Mouse (Mus musculus) midbrain, postnatal 0 days (tissue): ENCODE data around the gene Apc2. TPM values are rescaled to one million over a fixed set of nuclear protein-coding genes. Genes with fewer than 3 reads are reported as not detected.
A peak's percentile ranks its signal among the peaks of the same experiment; 100 is the strongest.

Source experiments
- ATAC-seq: fragments of 200-750 bp; cut with Nextera tagmentation; 2 replicates; pipeline ENCODE4 v1.8.0; 2017; ENCODE audit warnings: moderate number of reproducible peaks, mild to moderate bottlenecking, moderate TSS enrichment, moderate library complexity; ENCODE audit not compliant: low FRiP score
- DNase-seq: peaks from one replicate; pipeline ENCODE4 v3.0.0-alpha.2; 2015; ENCODE audit warnings: low spot score
- H3K27ac ChIP-seq: fragments of 300-500 bp; sonication (generic); 2 replicates; pipeline ENCODE4 v1.5.1; 2014; ENCODE audit warnings: low read depth, mild to moderate bottlenecking, low read length, mixed read lengths
- H3K27me3 ChIP-seq: fragments of 300-500 bp; sonication (generic); 2 replicates; pipeline ENCODE4 v1.6.1; 2014; ENCODE audit warnings: low read length, control low read depth, mixed read lengths; ENCODE audit not compliant: insufficient read depth
- H3K36me3 ChIP-seq: fragments of 300-500 bp; sonication (generic); 2 replicates; pipeline ENCODE4 v1.6.1; 2014; ENCODE audit warnings: low read length, control low read depth, mixed read lengths; ENCODE audit not compliant: insufficient read depth
- H3K4me1 ChIP-seq: fragments of 300-500 bp; sonication (generic); 2 replicates; pipeline ENCODE4 v1.6.1; 2014; ENCODE audit warnings: mild to moderate bottlenecking, control low read depth, antibody characterized with exemption, low read length, mixed read lengths; ENCODE audit not compliant: insufficient read depth
- H3K4me2 ChIP-seq: fragments of 300-500 bp; sonication (generic); 2 replicates; pipeline ENCODE4 v1.6.1; 2014; ENCODE audit warnings: low read depth, mild to moderate bottlenecking, low read length, mixed read lengths; ENCODE audit not compliant: poor library complexity, severe bottlenecking
- H3K4me3 ChIP-seq: fragments of 300-500 bp; sonication (generic); 2 replicates; pipeline ENCODE4 v1.5.1; 2014; ENCODE audit warnings: low read depth, mild to moderate bottlenecking, low read length, moderate library complexity
- H3K9ac ChIP-seq: fragments of 300-500 bp; sonication (generic); replicated peaks from 2 replicates; pipeline ENCODE4 v1.6.1; 2014; ENCODE audit warnings: mild to moderate bottlenecking, low read length, moderate library complexity, mixed read lengths; ENCODE audit not compliant: poor library complexity, severe bottlenecking
- H3K9me3 ChIP-seq: fragments of 300-500 bp; sonication (generic); 2 replicates; pipeline ENCODE4 v1.6.1; 2016; ENCODE audit warnings: low read length, control low read depth
- CTCF ChIP-seq: IDR thresholded peaks from 2 replicates; pipeline ENCODE4 v1.5.1; 2016; ENCODE audit warnings: antibody characterized with exemption, mild to moderate bottlenecking
- WGBS: fragments of 180-500 bp; shearing (Covaris S2); extraction: QIAGEN DNeasy Blood & Tissue Kit; methylation state at CpG from one replicate; pipeline ENCODE4 v1.1.7; 2014; 5-methylcytosine and 5-hydroxymethylcytosine counted together
- polyA plus RNA-seq: library from polyadenylated mRNA; unstranded; fragments of >200 nt; fragmentation: Nextera tagmentation; extraction: Ambion mirVana; gene quantifications from 2 replicates; pipeline ENCODE4 v1.2.1, GENCODE M21; 2015
- total RNA-seq: library from RNA; depleted of rRNA; stranded (reverse); fragments of >200 nt; gene quantifications from 2 replicates; pipeline ENCODE4 v1.2.3, GENCODE M21; 2014

The Apc2 gene
- total and polyA plus RNA-seq, 2 experiments from 2014 or later = 110 to 370 TPM

DNA sequence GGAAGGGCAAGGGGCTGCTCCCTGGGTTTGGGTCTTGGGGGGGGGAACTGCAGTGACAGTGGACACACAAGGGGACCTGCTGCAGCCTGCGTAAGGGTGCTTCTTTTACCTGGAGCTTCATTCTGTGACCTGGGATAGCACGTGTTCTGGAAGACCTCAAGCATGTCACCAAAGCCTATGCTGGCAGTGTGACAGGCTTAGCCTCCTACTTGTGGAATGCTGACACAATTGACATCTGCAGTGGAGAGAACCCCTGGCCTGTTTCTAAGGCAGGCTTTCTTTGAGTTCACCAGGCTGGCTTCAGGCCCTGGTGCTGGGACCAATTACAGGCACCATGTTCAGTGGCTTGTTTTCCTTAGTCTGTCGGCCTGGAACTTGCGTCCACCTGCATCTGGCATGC is 1.5 kb upstream of the Apc2 start:
- WGBS = 64% methylated on average over 4 of the region's 4 CpGs
- H3K4me1 ChIP-seq = peaks cover 16% of the 10 kb centered on the region
- H3K27me3 ChIP-seq = no peaks in the 10 kb centered on the region
- H3K9ac ChIP-seq = no peak overlapping the region
- H3K9me3 ChIP-seq = no peaks in the 10 kb centered on the region
- ATAC-seq (no peak), DNase-seq (no peak)
- H3K27ac ChIP-seq = peak overlapping the region; percentile 100
- H3K4me3 ChIP-seq = no peak overlapping the region
- no peak overlapping the region for H3K4me2 ChIP-seq
- peaks cover 10% of the 10 kb centered on the region for H3K36me3 ChIP-seq
- no peak for TF ChIP-seq CTCF

DNA sequence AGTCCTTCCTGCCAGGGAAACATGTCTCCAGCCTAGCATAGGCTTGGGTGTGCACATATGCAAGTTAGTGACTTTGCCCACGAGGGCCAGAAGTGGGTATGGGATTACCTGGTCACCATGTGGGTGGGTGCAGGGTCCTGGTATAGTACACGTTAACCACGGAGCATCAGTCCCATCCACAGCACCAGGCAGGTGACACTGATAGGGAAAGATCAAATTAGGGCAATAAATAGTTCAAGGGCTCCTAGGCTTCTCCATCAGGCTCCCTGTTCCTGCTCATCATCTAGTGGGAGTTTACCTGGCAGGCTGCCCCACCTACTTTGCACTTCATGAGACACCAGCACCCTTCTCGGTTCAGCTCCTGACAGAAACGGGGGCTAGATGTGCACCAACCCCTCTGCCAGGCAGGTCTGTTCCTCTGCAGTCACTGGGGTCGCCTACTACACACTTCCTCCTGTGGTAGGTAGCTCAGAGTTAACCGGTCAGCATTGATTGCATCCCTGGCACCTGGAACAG is 931 bp upstream of the Apc2 start:
- DNase-seq = no peak
- Histone ChIP-seq H3K4me3 (no peak overlapping the region), H3K27ac (peak overlapping the region; percentile 100), H3K4me1 (peaks cover 16% of the 10 kb centered on the region), H3K9ac (peak overlapping the region; percentile 78), H3K4me2 (0 out of 2 replicates have a peak overlapping the region, but pooled peaks have one; percentile 91), H3K9me3 (no peaks in the 10 kb centered on the region), H3K27me3 (no peaks in the 10 kb centered on the region), H3K36me3 (peaks cover 10% of the 10 kb centered on the region)
- TF ChIP-seq CTCF = no peak
- WGBS = 49% methylated on average over 7 of the region's 7 CpGs
- no peak for ATAC-seq

DNA sequence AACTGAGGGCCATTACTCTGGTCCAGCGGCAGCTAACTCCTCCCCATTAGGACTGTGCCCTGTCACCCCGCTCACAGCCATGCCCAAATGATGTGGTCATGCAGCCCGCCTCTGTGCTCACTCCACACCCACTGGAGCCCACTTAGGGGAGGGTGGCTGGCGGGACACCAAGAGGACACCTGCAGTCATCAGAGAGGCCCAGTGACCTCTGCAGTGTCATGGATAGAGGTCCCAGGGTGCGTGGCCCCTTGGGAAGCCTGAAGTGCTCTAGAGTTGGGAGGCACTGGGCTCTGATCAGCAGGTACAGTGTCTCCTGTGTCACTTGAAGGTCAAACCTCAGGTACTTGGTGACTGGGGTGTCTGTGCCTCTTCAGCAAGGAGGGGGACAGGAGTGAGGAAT is 1.0 kb downstream of the Apc2 start:
- Histone ChIP-seq H3K4me2 (peak overlapping the region; percentile 91), H3K27me3 (no peaks in the 10 kb centered on the region), H3K36me3 (peaks cover 10% of the 10 kb centered on the region), H3K4me3 (peak overlapping the region; percentile 50), H3K9me3 (no peaks in the 10 kb centered on the region), H3K9ac (peak overlapping the region; percentile 78), H3K4me1 (peaks cover 28% of the 10 kb centered on the region), H3K27ac (peak overlapping the region; percentile 100)
- WGBS = 83% methylated on average over 5 of the region's 5 CpGs
- ATAC-seq = no peak
- no peak for TF ChIP-seq CTCF
- no peak for DNase-seq

DNA sequence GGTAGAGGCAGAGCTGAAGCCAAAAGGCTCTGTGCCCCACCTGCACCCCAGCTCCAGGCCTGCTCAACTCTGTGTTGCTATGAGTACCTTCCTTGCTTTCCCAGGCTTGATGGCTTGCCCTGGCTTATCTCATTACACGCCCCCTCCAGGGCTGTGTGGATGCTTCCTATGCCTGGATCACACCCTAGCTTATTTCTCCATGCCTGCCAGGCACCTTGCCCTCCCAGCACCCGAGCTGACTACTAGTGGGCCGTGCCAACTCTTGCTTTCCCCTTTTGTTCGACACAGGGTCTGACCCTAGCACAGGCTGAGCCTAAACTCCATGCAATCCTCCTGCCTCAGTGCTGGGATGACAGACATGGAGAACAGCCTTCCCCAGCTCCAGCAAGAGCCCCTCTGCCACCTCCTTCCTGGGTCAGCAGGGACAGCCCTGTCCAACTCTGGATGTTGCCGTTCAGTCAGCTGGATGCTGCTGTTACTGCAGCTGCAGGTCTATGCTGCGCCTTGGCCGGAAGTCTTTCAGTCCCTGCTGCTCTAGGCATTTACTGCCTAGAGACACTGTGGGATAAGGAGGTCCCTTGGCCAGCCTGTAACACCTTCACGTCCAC is 1.9 kb downstream of the Apc2 start:
- no peak overlapping the region for H3K4me3 ChIP-seq

DNA sequence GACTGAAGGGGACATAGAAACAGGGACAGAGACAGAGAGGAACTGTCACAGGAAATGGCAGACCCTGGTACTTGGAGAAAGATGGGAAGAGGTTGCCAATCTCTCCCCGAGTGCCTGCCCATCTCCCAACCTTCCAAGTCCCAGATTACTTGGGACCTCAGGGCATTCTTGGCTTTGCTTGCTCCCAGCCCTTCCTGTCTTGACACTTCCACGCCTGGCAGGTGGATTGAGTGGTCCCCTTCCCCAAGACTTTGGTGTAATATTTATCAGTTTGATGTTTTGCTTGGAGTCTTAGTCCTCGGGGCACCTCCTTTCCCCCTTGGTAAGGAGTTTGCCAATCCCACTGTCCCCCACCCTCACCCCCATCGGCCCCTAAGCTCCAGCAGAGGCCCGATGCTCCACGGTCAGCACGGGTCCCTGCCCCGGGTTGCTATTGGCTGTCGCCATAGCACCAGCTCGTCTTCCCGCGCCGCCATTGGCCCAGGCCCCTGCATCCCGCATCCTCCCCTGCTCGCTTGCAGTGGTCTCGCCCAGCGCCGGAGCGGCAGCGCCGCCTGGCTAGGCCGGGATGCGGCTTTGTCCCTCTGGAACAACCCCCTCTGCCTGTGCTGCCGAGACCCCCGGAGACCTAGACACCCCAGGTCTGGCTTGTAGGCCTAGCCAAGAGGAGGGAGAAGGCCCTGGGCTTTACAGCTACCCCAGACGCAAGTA is 2.9 kb downstream of the Apc2 start:
- no peaks in the 10 kb centered on the region for H3K9me3 ChIP-seq
- DNase-seq (peak; percentile 96), ATAC-seq (peak; percentile 82)
- peak overlapping the region; percentile 100 for H3K27ac ChIP-seq
- H3K4me1 ChIP-seq = peaks cover 40% of the 10 kb centered on the region
- peak overlapping the region; percentile 91 for H3K9ac ChIP-seq
- H3K27me3 ChIP-seq = no peaks in the 10 kb centered on the region
- peak overlapping the region; percentile 91 for H3K4me2 ChIP-seq
- peak; percentile 69 for TF ChIP-seq CTCF
- WGBS = 2% methylated on average over 26 of the region's 26 CpGs
- peak overlapping the region; percentile 58 for H3K4me3 ChIP-seq
- H3K36me3 ChIP-seq = peaks cover 16% of the 10 kb centered on the region

More for the DNA sequence above, 1.9 kb downstream of the Apc2 start:
- H3K4me2 ChIP-seq = peak overlapping the region; percentile 91
- WGBS = 58% methylated on average over 8 of the region's 8 CpGs
- H3K27ac ChIP-seq = peak overlapping the region; percentile 100
- peak overlapping the region; percentile 78 for H3K9ac ChIP-seq
- DNase-seq (no peak), ATAC-seq (no peak)
- peaks cover 16% of the 10 kb centered on the region for H3K36me3 ChIP-seq
- 0 out of 2 replicates have a peak, but pooled peaks have one; percentile 1 for TF ChIP-seq CTCF
- no peaks in the 10 kb centered on the region for H3K27me3 ChIP-seq
- no peaks in the 10 kb centered on the region for H3K9me3 ChIP-seq
- peaks cover 36% of the 10 kb centered on the region for H3K4me1 ChIP-seq

DNA sequence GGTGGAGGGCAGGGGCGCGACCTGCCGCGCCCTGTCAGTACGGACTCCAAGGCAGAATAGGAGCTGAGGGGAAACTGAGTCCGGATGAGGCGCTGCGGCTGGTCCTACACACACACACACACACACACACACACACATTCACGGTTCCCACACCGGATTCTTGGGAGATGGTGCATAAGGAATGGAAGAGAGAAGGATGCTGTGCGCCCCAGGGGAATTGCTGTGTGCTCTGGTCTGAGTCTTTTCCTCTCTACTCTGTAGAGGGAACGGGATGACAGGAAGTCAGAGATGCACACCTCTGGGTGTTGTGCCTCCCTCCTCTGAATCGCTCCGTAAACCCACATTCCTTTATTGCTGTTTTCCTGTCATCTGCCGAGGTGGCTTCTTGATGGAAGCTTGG is 3.5 kb downstream of the Apc2 start:
- peaks cover 40% of the 10 kb centered on the region for H3K4me1 ChIP-seq
- ATAC-seq = peak; percentile 2; the same call in 1 of the 2 replicates
- WGBS = 5% methylated on average over 15 of the region's 15 CpGs

More for the DNA sequence above, 3.5 kb downstream of the Apc2 start:
- H3K36me3 ChIP-seq = peaks cover 13% of the 10 kb centered on the region
- peak overlapping the region; percentile 91 for H3K4me2 ChIP-seq
- H3K27ac ChIP-seq = peak overlapping the region; percentile 100
- no peak for TF ChIP-seq CTCF
- H3K27me3 ChIP-seq = no peaks in the 10 kb centered on the region
- peak overlapping the region; percentile 58 for H3K4me3 ChIP-seq
- DNase-seq = peak; percentile 67
- peak overlapping the region; percentile 91 for H3K9ac ChIP-seq
- H3K9me3 ChIP-seq = no peaks in the 10 kb centered on the region
